Comparison of ENCODE assay signal across 9 mouse cellular contexts in the genomic region with DNA sequence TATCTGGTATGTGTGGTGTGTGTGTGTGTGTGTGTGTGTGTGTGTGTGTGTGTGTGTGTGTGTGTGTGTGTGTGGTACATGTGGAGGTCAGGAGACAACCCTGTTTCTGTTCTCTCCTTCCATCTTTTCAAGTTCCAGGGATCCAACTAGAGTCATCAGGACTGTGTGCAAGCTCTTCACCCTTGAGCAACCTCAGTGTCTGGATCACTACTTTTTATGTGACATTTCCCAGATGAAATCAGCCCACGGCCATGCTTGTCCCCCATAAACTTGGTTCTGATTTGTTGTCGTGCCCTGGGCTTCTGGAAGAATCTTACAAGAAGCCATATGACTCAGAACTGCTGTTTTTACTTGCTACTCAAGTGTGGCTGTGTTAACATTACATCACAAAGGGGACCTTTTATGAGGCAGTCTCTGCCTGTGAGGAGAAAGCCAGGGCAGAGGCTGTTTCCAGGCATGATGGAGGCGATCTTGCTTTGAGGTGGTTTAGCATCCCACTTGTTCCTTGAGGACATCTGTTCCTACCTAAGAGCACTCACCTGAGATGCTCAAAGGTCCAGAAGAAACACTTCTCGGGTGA. TPM values are rescaled to one million over a fixed set of nuclear protein-coding genes. Genes with fewer than 3 reads are reported as not detected.
DNase-seq lines count a peak whose midpoint lies in the region; ATAC-seq and TF ChIP-seq lines count a peak whose summit lies in the region.
"Had no signal": no experiment of that assay in that cellular context is flagged by ENCODE, and none has a peak within 500 bp of the region (broad histone marks: within the 10 kb centered on the region; RNA-seq: fewer than 3 reads in every experiment).

A gene (plus strand): TSS at position 428 of the 580 bp plus-strand sequence.

- H3K27me3 ChIP-seq in kidney, embryonic 14.5 days (ENCODE audit: control insufficient read depth, insufficient read depth, low read length) = no peaks in the 10 kb centered on the region
- no peaks in the 10 kb centered on the region for H3K27me3 ChIP-seq in ES-Bruce4 (ENCODE audit: control insufficient read depth, insufficient read depth, low read length, poor library complexity, severe bottlenecking)

- no peak within 1 kb of the TSS for H3K9ac ChIP-seq in kidney, embryonic 14.5 days (ENCODE audit: low read depth, low read length)
- no peak within 1 kb of the TSS for H3K9ac ChIP-seq in ES-Bruce4 (ENCODE audit: low read depth, poor library complexity, severe bottlenecking)

- 33% methylated on average over 4 of the region's 4 CpGs for WGBS in kidney, embryonic 14.5 days

- no peak within 1 kb of the TSS for H3K4me3 ChIP-seq in kidney, embryonic 14.5 days (ENCODE audit: low read length)
- no peak within 1 kb of the TSS for H3K4me3 ChIP-seq in ES-Bruce4 (ENCODE audit: low read depth, low read length)

- DNase-seq in kidney, adult 9 months = no peak
- no peak for DNase-seq in adrenal gland, adult 8-10 months
- DNase-seq in layer of hippocampus, postnatal 14 days (ENCODE audit: low spot score in 2 of 2) = no peak
- no peak for DNase-seq in cerebellum, adult 11-12 months
- no peak for DNase-seq in embryo, embryonic 10 days (ENCODE audit: low spot score)
- DNase-seq in right cerebral cortex, postnatal 36 days (ENCODE audit: low spot score in 2 of 2) = no peak
- DNase-seq: kidney, adult 18-20 months had no signal

- no peaks in the 10 kb centered on the region for H3K36me3 ChIP-seq in kidney, embryonic 14.5 days (ENCODE audit: control insufficient read depth, insufficient read depth, low read length)
- no peaks in the 10 kb centered on the region for H3K36me3 ChIP-seq in ES-Bruce4 (ENCODE audit: control insufficient read depth, insufficient read depth, low read length, poor library complexity, severe bottlenecking)

- no peak within 1 kb of the TSS for H3K27ac ChIP-seq in kidney, embryonic 14.5 days (ENCODE audit: low read depth, low read length)
- no peak within 1 kb of the TSS for H3K27ac ChIP-seq in ES-Bruce4 (ENCODE audit: insufficient read depth, low read length)

- no peak within 1 kb of the TSS for H3K4me2 ChIP-seq in kidney, embryonic 14.5 days (replicated peaks; ENCODE audit: low read depth, low read length)

- TF ChIP-seq CTCF in ES-Bruce4 (IDR thresholded peaks at IDR 0.05; ENCODE audit: low read depth, low read length) = no peak

- no peak for TF ChIP-seq POLR2A in ES-Bruce4 (IDR thresholded peaks at IDR 0.05; ENCODE audit: insufficient read depth, low read length)

- TF ChIP-seq EP300 in ES-Bruce4 (IDR thresholded peaks at IDR 0.05; ENCODE audit: insufficient read depth, low read depth, low read length) = no peak

- peak; percentile 87; the same call in 1 of the 2 replicates for ATAC-seq in kidney, embryonic 14.5 days (ENCODE audit: low FRiP score, low TSS enrichment)

- H3K4me1 ChIP-seq in kidney, embryonic 14.5 days (ENCODE audit: control insufficient read depth, insufficient read depth, low read length) = no peaks in the 10 kb centered on the region
- no peaks in the 10 kb centered on the region for H3K4me1 ChIP-seq in ES-Bruce4 (ENCODE audit: control insufficient read depth, insufficient read depth, low read length)

- H3K9me3 ChIP-seq in kidney, embryonic 14.5 days (ENCODE audit: control insufficient read depth, low read length) = no peaks in the 10 kb centered on the region
- no peaks in the 10 kb centered on the region for H3K9me3 ChIP-seq in ES-Bruce4 (replicated peaks; ENCODE audit: control insufficient read depth, insufficient read depth, low read length, poor library complexity, severe bottlenecking)

RNA-seq across cellular contexts. Expression of the gene that starts here (rescaled TPM):
- 11.9 and 18.4 TPM in 2 replicates for polyA plus RNA-seq in kidney, embryonic 14.5 days (2014; fragmentation: Nextera tagmentation; extraction: Ambion mirVana)
- 38.4 and 41.1 TPM in 2 replicates for polyA plus RNA-seq in ES-Bruce4 (2011; ENCODE audit: insufficient read depth, insufficient read length, low read depth, missing spikeins)
- total RNA-seq in adrenal gland, adult 8-10 months (2022) = 10 to 100 TPM; 17.2 to 24.1 (median 21.4) TPM
- total RNA-seq in layer of hippocampus, postnatal 14 days (2021) = 10 to 100 TPM; 14.1 to 18.5 TPM
